Mouse (Mus musculus) heart, embryonic 15.5 days (tissue): ENCODE measurements around the gene Acap1. TPM values are rescaled to one million over a fixed set of nuclear protein-coding genes. Genes with fewer than 3 reads are reported as not detected.
A peak's percentile ranks its signal among the peaks of the same experiment; 100 is the strongest.

Experiments
- ATAC-seq: fragments of 200-750 bp; cut with Nextera tagmentation; replicated peaks from 2 replicates; pipeline ENCODE4 v1.8.0; 2017; ENCODE audit warnings: low read depth, moderate TSS enrichment; ENCODE audit not compliant: insufficient number of reproducible peaks, insufficient read depth, low FRiP score
- H3K27ac ChIP-seq: fragments of 300-500 bp; sonication (generic); 2 replicates; pipeline ENCODE4 v1.5.1; 2015; ENCODE audit warnings: mild to moderate bottlenecking, inconsistent platforms
- H3K27me3 ChIP-seq: fragments of 300-500 bp; sonication (generic); 2 replicates; pipeline ENCODE4 v1.6.1; 2015; ENCODE audit warnings: inconsistent platforms
- H3K36me3 ChIP-seq: fragments of 300-500 bp; sonication (generic); 2 replicates; pipeline ENCODE4 v1.6.1; 2015; ENCODE audit warnings: mild to moderate bottlenecking, inconsistent platforms
- H3K4me1 ChIP-seq: fragments of 300-500 bp; sonication (generic); replicated peaks from 2 replicates; pipeline ENCODE4 v1.6.1; 2015; ENCODE audit warnings: inconsistent platforms
- H3K4me2 ChIP-seq: fragments of 300-500 bp; sonication (generic); 2 replicates; pipeline ENCODE4 v1.6.1; 2015; ENCODE audit warnings: inconsistent platforms, mild to moderate bottlenecking, moderate library complexity
- H3K4me3 ChIP-seq: fragments of 300-500 bp; sonication (generic); 2 replicates; pipeline ENCODE4 v1.5.1; 2015; ENCODE audit warnings: mild to moderate bottlenecking, inconsistent platforms
- H3K9ac ChIP-seq: fragments of 300-500 bp; sonication (generic); 2 replicates; pipeline ENCODE4 v1.6.1; 2015; ENCODE audit warnings: mild to moderate bottlenecking, inconsistent platforms
- H3K9me3 ChIP-seq: fragments of 300-500 bp; sonication (generic); replicated peaks from 2 replicates; pipeline ENCODE4 v1.6.1; 2016; ENCODE audit warnings: inconsistent platforms
- WGBS: fragments of 180-500 bp; shearing (Covaris S2); methylation state at CpG from one replicate; pipeline ENCODE4 v1.1.7; 2015; ENCODE audit warnings: mixed read lengths; 5-methylcytosine and 5-hydroxymethylcytosine counted together
- polyA plus RNA-seq: library from polyadenylated mRNA; unstranded; fragments of >200 nt; fragmentation: Nextera tagmentation; extraction: Ambion mirVana; gene quantifications from 2 replicates; pipeline ENCODE4 v1.2.1, GENCODE M21; 2015

The Acap1 gene
- polyA plus RNA-seq, 1 experiment from 2014 or later = 4.5 TPM

DNA sequence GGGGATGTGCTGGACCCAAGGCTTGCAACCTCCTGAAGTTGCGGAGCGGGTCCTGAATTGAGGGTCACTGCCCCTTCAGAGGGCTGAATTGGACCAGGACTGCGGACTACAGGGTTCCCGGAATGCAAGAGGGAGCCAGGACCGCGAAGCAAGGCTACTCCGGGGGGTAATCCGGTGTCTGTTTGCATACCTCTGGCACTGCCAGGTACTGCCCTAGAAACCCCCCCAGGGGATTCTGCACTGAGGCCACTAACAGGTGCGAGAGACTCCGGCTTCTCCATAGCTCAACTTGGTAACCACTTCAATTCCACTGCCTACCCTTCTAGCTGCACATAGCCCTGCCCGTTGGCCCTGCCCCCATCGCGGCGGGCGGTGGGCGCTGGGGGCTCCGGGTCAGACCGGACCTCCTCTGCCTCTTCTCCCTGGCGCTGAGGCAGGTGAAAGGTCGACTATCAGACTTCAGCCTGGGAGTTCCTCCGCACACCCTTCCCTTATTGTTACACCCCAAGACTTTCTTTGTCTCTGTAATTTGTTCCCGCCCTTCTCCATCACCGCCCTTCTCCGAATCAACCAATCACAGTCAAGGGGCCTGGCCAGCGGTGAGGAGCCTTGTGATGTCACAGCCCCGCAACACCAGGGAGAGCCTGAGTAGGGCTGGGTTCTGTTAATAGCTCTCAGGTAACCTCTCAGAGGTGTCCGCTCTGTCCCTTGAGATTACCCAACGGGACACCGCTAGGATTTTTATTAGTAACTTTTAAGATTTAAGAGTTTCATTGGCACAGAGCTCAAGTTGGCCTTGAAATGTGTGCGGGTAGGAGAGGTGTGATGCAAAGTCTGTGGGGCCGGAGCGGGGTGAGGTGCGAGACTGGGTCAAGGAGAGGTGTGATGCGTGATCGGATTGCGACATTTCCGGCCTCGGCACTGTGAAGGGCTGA is 5.4 kb upstream of the Acap1 start, which contains the start of the genes 2810408A11Rik and Neurl4:
Gene 2810408A11Rik (minus strand): TSS at position 517 of the 935 bp plus-strand sequence.
Gene Neurl4 (plus strand): TSS at position 602 of the 935 bp plus-strand sequence.
- Histone ChIP-seq H3K27ac (peak within 1 kb of the TSS; percentile 99), H3K4me2 (peak within 1 kb of the TSS; percentile 87), H3K4me3 (peak within 1 kb of the TSS; percentile 95), H3K9ac (peak within 1 kb of the TSS; percentile 93), H3K4me1 (peaks cover 30% of the 10 kb centered on the region), H3K27me3 (no peaks in the 10 kb centered on the region; the same call in 1 of the 2 replicates), H3K36me3 (peaks cover 20% of the 10 kb centered on the region), H3K9me3 (no peaks in the 10 kb centered on the region)
- WGBS = under 1% methylated on average over 38 of the region's 38 CpGs
- peak; percentile 92 for ATAC-seq

DNA sequence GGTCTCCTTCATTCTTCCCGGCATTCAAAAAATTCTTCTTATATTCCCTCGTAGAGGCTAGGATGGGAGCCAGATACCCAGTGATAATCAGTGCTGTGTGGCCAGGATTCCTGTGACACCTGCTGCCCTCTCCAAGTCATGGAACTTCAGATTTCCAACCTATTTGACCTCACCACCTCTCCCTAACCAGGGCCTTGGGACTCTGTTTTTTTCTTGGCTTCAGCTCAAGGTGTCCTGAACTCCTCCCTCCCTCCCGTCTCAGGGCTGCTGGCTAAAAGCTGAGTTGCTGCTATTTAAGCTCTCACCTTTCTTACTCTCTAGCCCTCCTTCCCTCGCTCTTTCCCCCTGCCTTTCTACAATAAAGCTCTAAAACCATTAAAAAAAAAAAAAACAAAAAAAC is 4.5 kb upstream of the Acap1 start:
- ATAC-seq = no peak
- H3K4me2 ChIP-seq = peak overlapping the region; percentile 87
- peaks cover 12% of the 10 kb centered on the region for H3K36me3 ChIP-seq
- H3K27ac ChIP-seq = no peak overlapping the region
- peak overlapping the region; percentile 93 for H3K9ac ChIP-seq
- WGBS = 24% methylated on average over 4 of the region's 4 CpGs
- no peaks in the 10 kb centered on the region for H3K9me3 ChIP-seq
- no peaks in the 10 kb centered on the region; the same call in 1 of the 2 replicates for H3K27me3 ChIP-seq
- peaks cover 30% of the 10 kb centered on the region for H3K4me1 ChIP-seq
- H3K4me3 ChIP-seq = peak overlapping the region; percentile 95

DNA sequence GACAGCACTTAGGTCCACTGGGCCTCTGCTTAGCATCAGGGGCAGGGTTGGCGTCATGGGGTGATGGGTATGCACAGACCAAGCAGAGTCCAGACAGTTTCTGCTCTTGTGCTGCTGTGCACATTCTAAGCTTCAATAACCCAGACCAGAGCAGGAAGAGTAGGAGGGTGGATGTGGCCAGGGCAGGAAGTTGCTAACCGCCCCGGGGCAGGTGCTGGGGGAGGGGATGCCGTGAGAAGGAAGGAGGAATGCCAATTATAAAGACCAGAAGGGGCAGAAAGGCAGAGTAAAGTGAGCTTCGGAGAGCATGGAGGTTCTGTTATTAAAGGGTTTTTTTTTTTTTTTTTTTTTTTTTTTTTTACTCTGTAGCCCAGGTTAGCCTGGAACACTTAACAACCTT is 668 bp downstream of the Acap1 start:
- ATAC-seq = no peak; the same call in 1 of the 2 replicates
- WGBS = 62% methylated on average over 5 of the region's 5 CpGs
- Histone ChIP-seq H3K4me3 (0 out of 2 replicates have a peak overlapping the region, but pooled peaks have one; percentile 10), H3K4me2 (no peak overlapping the region), H3K27me3 (peaks cover 3% of the 10 kb centered on the region; the same call in 1 of the 2 replicates), H3K4me1 (peaks cover 30% of the 10 kb centered on the region), H3K36me3 (no peaks in the 10 kb centered on the region), H3K27ac (no peak overlapping the region; the same call in 1 of the 2 replicates), H3K9me3 (no peaks in the 10 kb centered on the region), H3K9ac (no peak overlapping the region)

DNA sequence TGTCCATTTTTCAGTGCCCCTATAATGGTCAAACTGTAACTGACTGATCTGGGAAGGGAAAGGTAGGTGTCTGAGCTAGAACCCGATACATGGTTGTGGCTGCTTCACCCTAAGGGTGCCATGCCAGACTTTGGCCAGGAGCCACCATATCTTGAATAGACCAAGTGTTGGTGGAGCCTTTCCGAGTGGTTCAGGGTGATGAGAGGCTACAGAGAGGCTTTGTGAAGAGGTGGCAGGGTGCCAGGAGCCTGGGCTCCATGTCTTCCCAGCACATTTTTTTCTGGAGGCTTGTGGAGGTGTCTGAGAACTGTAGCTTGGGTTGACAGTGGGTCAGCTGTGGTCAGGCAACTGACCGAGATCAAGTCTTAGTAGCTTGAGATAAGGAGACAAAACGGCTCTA is 3.9 kb downstream of the Acap1 start:
- 21% methylated on average over 4 of the region's 4 CpGs for WGBS
- peaks cover 29% of the 10 kb centered on the region for H3K4me1 ChIP-seq
- H3K27me3 ChIP-seq = peaks cover 3% of the 10 kb centered on the region; the same call in 1 of the 2 replicates
- no peaks in the 10 kb centered on the region for H3K36me3 ChIP-seq
- no peaks in the 10 kb centered on the region for H3K9me3 ChIP-seq
- no peak overlapping the region for H3K27ac ChIP-seq
- H3K4me2 ChIP-seq = no peak overlapping the region
- no peak overlapping the region for H3K9ac ChIP-seq
- no peak overlapping the region for H3K4me3 ChIP-seq
- peak; percentile 49; the same call in 1 of the 2 replicates for ATAC-seq

GRCm38 (mm10) chr11:69886907-69887635 is 8.3 kb downstream of the Acap1 start:
- H3K4me1 ChIP-seq = peaks cover 35% of the 10 kb centered on the region

DNA sequence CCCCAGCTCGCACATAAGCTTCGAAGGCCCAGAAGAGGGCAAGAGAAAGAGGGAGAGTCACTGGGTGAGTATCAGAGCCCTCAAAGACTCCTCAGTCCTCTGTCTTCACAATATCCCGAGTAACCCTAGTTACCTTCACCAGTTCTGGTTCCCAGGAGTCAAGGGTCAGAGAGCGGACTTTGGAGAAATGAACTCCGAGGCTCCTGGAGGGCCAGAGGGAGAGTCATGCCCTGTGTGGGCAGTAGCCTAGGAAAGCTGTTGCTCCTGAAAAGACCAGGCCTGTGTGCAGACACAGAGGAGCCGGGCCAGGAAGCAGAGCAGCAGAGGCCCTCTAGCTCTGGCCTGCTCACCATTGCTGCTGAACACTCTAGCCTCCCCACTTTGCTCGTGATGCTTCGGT is 10.7 kb downstream of the Acap1 start:
- H3K9ac ChIP-seq = no peak overlapping the region
- H3K9me3 ChIP-seq = no peaks in the 10 kb centered on the region
- no peaks in the 10 kb centered on the region; the same call in 1 of the 2 replicates for H3K27me3 ChIP-seq
- peak overlapping the region; percentile 13; the same call in 1 of the 2 replicates for H3K4me2 ChIP-seq
- peaks cover 30% of the 10 kb centered on the region for H3K4me1 ChIP-seq
- 70% methylated on average over 8 of the region's 8 CpGs for WGBS
- no peak overlapping the region for H3K4me3 ChIP-seq
- H3K27ac ChIP-seq = peak overlapping the region; percentile 40
- no peaks in the 10 kb centered on the region for H3K36me3 ChIP-seq
- no peak for ATAC-seq

More at GRCm38 (mm10) chr11:69886907-69887635, 8.3 kb downstream of the Acap1 start:
- Histone ChIP-seq H3K27ac (no peak overlapping the region), H3K36me3 (no peaks in the 10 kb centered on the region), H3K9ac (no peak overlapping the region), H3K9me3 (no peaks in the 10 kb centered on the region), H3K27me3 (peaks cover 3% of the 10 kb centered on the region; the same call in 1 of the 2 replicates), H3K4me3 (no peak overlapping the region), H3K4me2 (no peak overlapping the region)
- 49% methylated on average over 8 of the region's 8 CpGs for WGBS
- ATAC-seq = no peak

DNA sequence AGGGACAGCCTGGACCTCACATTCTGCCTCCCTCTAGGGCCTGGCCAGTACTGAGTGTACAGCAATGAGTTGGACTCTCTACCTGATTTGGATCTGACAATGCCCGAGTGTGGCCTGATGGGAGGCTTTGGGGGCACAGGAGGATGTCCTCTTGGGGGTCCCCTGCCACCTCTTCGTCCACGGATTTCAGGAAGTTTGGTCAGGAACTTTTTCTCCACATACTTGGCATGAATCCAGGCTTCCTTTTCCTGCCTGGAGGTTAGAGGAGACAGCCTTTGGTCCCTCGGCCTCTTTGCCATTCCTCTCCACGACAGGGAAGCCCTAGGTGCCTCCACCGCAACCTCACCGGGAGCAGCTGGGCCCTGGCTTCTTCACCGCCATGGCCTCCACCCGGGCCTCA is 11.1 kb downstream of the Acap1 start:
- H3K4me3 ChIP-seq = no peak overlapping the region
- peaks cover 32% of the 10 kb centered on the region for H3K4me1 ChIP-seq
- no peaks in the 10 kb centered on the region; the same call in 1 of the 2 replicates for H3K27me3 ChIP-seq
- peak overlapping the region; percentile 40 for H3K27ac ChIP-seq
- 53% methylated on average over 9 of the region's 9 CpGs for WGBS
- peak overlapping the region; percentile 13; the same call in 1 of the 2 replicates for H3K4me2 ChIP-seq
- no peaks in the 10 kb centered on the region for H3K9me3 ChIP-seq
- no peak overlapping the region for H3K9ac ChIP-seq
- H3K36me3 ChIP-seq = no peaks in the 10 kb centered on the region
- ATAC-seq = no peak

DNA sequence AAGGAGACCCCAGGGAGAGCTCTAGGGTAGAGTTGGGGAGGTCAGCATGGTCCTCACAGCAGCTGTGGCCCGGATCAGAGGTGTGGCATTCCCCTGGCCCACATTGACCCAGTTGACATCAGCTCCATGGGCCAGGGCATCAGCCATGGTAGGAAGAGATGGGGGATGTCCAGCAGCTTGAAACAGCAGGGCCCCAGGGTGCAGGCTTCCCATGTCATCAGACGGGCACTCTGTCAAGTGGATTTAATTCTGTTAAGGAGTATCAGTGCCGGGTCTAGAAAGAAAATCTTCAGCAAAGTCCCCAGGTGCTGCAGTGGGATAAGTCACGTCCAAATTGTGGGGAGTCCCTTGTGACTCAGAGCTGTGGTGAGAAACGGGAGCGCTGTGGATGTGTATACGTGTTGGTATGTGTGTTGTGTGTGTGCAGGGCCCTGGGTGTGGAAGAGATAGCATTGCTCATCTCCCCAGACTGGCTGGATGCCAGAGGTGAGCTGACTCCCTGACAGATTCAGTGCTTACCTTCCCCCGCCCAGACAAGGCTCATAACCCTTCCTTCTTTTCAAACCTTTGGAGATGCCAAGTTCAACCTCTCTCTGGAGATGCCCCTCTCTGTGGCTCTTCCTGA is 11.7 kb downstream of the Acap1 start:
- Histone ChIP-seq H3K9me3 (no peaks in the 10 kb centered on the region), H3K36me3 (no peaks in the 10 kb centered on the region), H3K9ac (no peak overlapping the region), H3K27me3 (no peaks in the 10 kb centered on the region; the same call in 1 of the 2 replicates), H3K4me3 (no peak overlapping the region), H3K4me2 (no peak overlapping the region), H3K4me1 (peaks cover 35% of the 10 kb centered on the region), H3K27ac (no peak overlapping the region; the same call in 1 of the 2 replicates)
- 79% methylated on average over 8 of the region's 8 CpGs for WGBS
- ATAC-seq = no peak

GRCm38 (mm10) chr11:69883066-69883465 is 12.3 kb downstream of the Acap1 start:
- no peaks in the 10 kb centered on the region; the same call in 1 of the 2 replicates for H3K27me3 ChIP-seq
- peaks cover 35% of the 10 kb centered on the region for H3K4me1 ChIP-seq
- H3K4me2 ChIP-seq = no peak overlapping the region
- H3K36me3 ChIP-seq = no peaks in the 10 kb centered on the region
- no peak overlapping the region for H3K4me3 ChIP-seq
- 62% methylated on average over 4 of the region's 4 CpGs for WGBS
- no peak overlapping the region for H3K9ac ChIP-seq
- no peak for ATAC-seq
- no peaks in the 10 kb centered on the region for H3K9me3 ChIP-seq
- no peak overlapping the region for H3K27ac ChIP-seq

DNA sequence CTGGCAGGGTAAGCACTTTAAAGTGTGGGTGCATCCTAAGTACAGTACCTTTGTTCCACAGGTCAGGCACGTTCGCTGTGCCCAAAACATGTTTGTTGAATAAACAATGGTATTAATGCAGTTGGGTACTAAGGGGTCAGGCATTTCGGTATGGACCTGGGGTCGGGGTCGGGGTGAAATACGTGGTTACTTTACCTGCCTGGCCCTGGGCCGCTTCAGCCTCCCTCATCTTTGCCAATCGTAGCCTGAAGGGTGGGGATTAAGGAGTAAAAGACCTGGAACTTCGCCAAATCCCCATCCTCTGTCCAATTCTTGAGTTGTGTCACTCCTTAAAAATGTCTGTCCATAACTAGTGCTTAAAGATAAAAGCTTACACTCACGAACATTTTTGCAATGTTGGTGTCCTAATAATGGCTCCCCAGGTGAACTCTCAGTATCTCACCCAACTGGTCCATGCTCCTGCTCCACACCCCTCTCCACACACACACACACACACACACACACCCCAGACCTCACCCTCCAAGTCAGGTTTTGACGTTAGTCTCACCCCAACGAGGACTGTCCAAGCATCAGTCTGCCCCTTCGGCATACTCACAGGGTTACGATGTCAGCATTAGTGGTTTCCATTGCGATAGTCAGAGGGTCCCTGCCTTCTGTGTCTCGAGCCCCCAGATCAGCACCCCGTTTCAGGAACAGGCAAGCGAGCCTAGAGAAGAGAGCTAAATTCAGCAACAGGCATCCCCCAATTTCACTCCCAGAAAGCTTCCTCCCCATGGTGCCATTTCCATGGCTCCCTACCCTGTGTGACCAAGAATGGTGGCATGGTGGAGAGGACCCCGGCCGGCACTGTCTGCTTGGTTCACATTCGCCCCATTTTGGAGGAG is 13.3 kb downstream of the Acap1 start:
- H3K27me3 ChIP-seq = no peaks in the 10 kb centered on the region; the same call in 1 of the 2 replicates
- H3K36me3 ChIP-seq = no peaks in the 10 kb centered on the region
- no peaks in the 10 kb centered on the region for H3K9me3 ChIP-seq
- peak overlapping the region; percentile 74 for H3K9ac ChIP-seq
- H3K4me1 ChIP-seq = peaks cover 40% of the 10 kb centered on the region
- 62% methylated on average over 21 of the region's 21 CpGs for WGBS
- H3K4me2 ChIP-seq = peak overlapping the region; percentile 80
- peak overlapping the region; percentile 92 for H3K27ac ChIP-seq
- ATAC-seq = no peak
- H3K4me3 ChIP-seq = peak overlapping the region; percentile 64
